Mouse (Mus musculus) liver, embryonic 15.5 days (tissue): ENCODE measurements around the gene Slc20a1. TPM values are rescaled to one million over a fixed set of nuclear protein-coding genes. Genes with fewer than 3 reads are reported as not detected.

Experiments used
- ATAC-seq: fragments of 200-750 bp; cut with Nextera tagmentation; 2 replicates; pipeline ENCODE4 v1.8.0; 2017; ENCODE audit warnings: moderate number of reproducible peaks, mild to moderate bottlenecking, moderate library complexity; ENCODE audit not compliant: insufficient read depth
- H3K27ac ChIP-seq: fragments of 300-500 bp; sonication (generic); replicated peaks from 2 replicates; pipeline ENCODE4 v1.5.1; 2015; ENCODE audit warnings: mild to moderate bottlenecking, inconsistent platforms
- H3K27me3 ChIP-seq: fragments of 300-500 bp; sonication (generic); 2 replicates; pipeline ENCODE4 v1.6.1; 2015; ENCODE audit warnings: mild to moderate bottlenecking, inconsistent platforms
- H3K36me3 ChIP-seq: fragments of 300-500 bp; sonication (generic); replicated peaks from 2 replicates; pipeline ENCODE4 v1.6.1; 2015; ENCODE audit warnings: moderate library complexity, mild to moderate bottlenecking, inconsistent platforms
- H3K4me1 ChIP-seq: fragments of 300-500 bp; sonication (generic); replicated peaks from 2 replicates; pipeline ENCODE4 v1.6.1; 2015; ENCODE audit warnings: inconsistent platforms
- H3K4me2 ChIP-seq: fragments of 300-500 bp; sonication (generic); 2 replicates; pipeline ENCODE4 v1.6.1; 2015; ENCODE audit warnings: moderate library complexity, mild to moderate bottlenecking, inconsistent platforms
- H3K4me3 ChIP-seq: fragments of 300-500 bp; sonication (generic); replicated peaks from 2 replicates; pipeline ENCODE4 v1.5.1; 2015; ENCODE audit warnings: mild to moderate bottlenecking, inconsistent platforms
- H3K9ac ChIP-seq: fragments of 300-500 bp; sonication (generic); 2 replicates; pipeline ENCODE4 v1.6.1; 2015; ENCODE audit warnings: moderate library complexity, mild to moderate bottlenecking, inconsistent platforms
- H3K9me3 ChIP-seq: fragments of 300-500 bp; sonication (generic); replicated peaks from 2 replicates; pipeline ENCODE4 v1.6.1; 2016; ENCODE audit warnings: inconsistent platforms
- WGBS: fragments of 180-500 bp; shearing (Covaris S2); methylation state at CpG from one replicate; pipeline ENCODE4 v1.1.7; 2015; ENCODE audit warnings: mixed read lengths; ENCODE audit not compliant: insufficient replicate concordance; 5-methylcytosine and 5-hydroxymethylcytosine counted together
- polyA plus RNA-seq: library from polyadenylated mRNA; unstranded; fragments of >200 nt; fragmentation: Nextera tagmentation; extraction: Ambion mirVana; gene quantifications from 2 replicates; pipeline ENCODE4 v1.2.1, GENCODE M21; 2015

Gene Slc20a1
- polyA plus RNA-seq, result 42.8 and 48.3 TPM in 2 replicates

GRCm38 (mm10) chr2:129198436-129199327 is at the start of gene Slc20a1:
TSS of gene Slc20a1 (plus strand) at chr2:129198764.
- Histone ChIP-seq H3K9ac (peak within 1 kb of the TSS; percentile 95), H3K9me3 (no peaks in the 10 kb centered on the region), H3K27ac (peak within 1 kb of the TSS; percentile 93), H3K36me3 (peaks cover 41% of the 10 kb centered on the region), H3K4me3 (peak within 1 kb of the TSS; percentile 92), H3K4me1 (peaks cover 68% of the 10 kb centered on the region), H3K4me2 (peak within 1 kb of the TSS; percentile 98), H3K27me3 (no peaks in the 10 kb centered on the region)
- under 1% methylated on average over 96 of the region's 96 CpGs for WGBS
- ATAC-seq, result peak; percentile 97

GRCm38 (mm10) chr2:129148836-129149235 is 49.7 kb upstream of the Slc20a1 start:
- 51% methylated on average over 2 of the region's 2 CpGs for WGBS
- no peak overlapping the region for H3K9ac ChIP-seq

GRCm38 (mm10) chr2:129150386-129150785 is 48.2 kb upstream of the Slc20a1 start:
- Histone ChIP-seq H3K27me3 (no peaks in the 10 kb centered on the region), H3K4me2 (no peak overlapping the region), H3K9me3 (no peaks in the 10 kb centered on the region), H3K4me3 (no peak overlapping the region), H3K4me1 (no peaks in the 10 kb centered on the region), H3K36me3 (no peaks in the 10 kb centered on the region), H3K27ac (no peak overlapping the region), H3K9ac (no peak overlapping the region)
- ATAC-seq, result no peak
- WGBS, result 62% methylated on average over 5 of the region's 5 CpGs

More at GRCm38 (mm10) chr2:129148836-129149235, 49.7 kb upstream of the Slc20a1 start:
- no peaks in the 10 kb centered on the region for H3K4me1 ChIP-seq
- no peak for ATAC-seq
- no peaks in the 10 kb centered on the region for H3K27me3 ChIP-seq
- no peak overlapping the region for H3K4me2 ChIP-seq
- H3K9me3 ChIP-seq, result no peaks in the 10 kb centered on the region
- no peak overlapping the region for H3K27ac ChIP-seq
- H3K36me3 ChIP-seq, result no peaks in the 10 kb centered on the region
- H3K4me3 ChIP-seq, result no peak overlapping the region

- ATAC-seq, result no peak
- no peak overlapping the region for H3K27ac ChIP-seq
- H3K4me3 ChIP-seq, result no peak overlapping the region
- no peaks in the 10 kb centered on the region for H3K27me3 ChIP-seq
- H3K9me3 ChIP-seq, result no peaks in the 10 kb centered on the region
- no peak overlapping the region for H3K9ac ChIP-seq
- H3K4me1 ChIP-seq, result no peaks in the 10 kb centered on the region
- H3K4me2 ChIP-seq, result no peak overlapping the region
- H3K36me3 ChIP-seq, result no peaks in the 10 kb centered on the region
- 52% methylated on average over 9 of the region's 9 CpGs for WGBS
Observed at GRCm38 (mm10) chr2:129151111-129151510, 47.5 kb upstream of the Slc20a1 start.

- H3K4me3 ChIP-seq, result no peak overlapping the region
- H3K27me3 ChIP-seq, result no peaks in the 10 kb centered on the region
- ATAC-seq, result no peak
- H3K9me3 ChIP-seq, result no peaks in the 10 kb centered on the region
- no peak overlapping the region for H3K4me2 ChIP-seq
- no peak overlapping the region for H3K9ac ChIP-seq
- no peak overlapping the region for H3K27ac ChIP-seq
- no peaks in the 10 kb centered on the region for H3K4me1 ChIP-seq
- H3K36me3 ChIP-seq, result no peaks in the 10 kb centered on the region
- WGBS, result 56% methylated on average over 1 of the region's 1 CpGs
Observed at GRCm38 (mm10) chr2:129152751-129153150, 45.8 kb upstream of the Slc20a1 start.

- peaks cover 7% of the 10 kb centered on the region; the same call in 1 of the 2 replicates for H3K27me3 ChIP-seq
- no peaks in the 10 kb centered on the region for H3K9me3 ChIP-seq
- H3K9ac ChIP-seq, result no peak overlapping the region
- WGBS, result 43% methylated on average over 5 of the region's 5 CpGs
- H3K4me1 ChIP-seq, result no peaks in the 10 kb centered on the region
- H3K27ac ChIP-seq, result no peak overlapping the region
- no peak overlapping the region for H3K4me3 ChIP-seq
- no peak for ATAC-seq
- H3K36me3 ChIP-seq, result no peaks in the 10 kb centered on the region
- H3K4me2 ChIP-seq, result no peak overlapping the region
Observed at GRCm38 (mm10) chr2:129164815-129165214, 33.7 kb upstream of the Slc20a1 start.

- H3K9ac ChIP-seq, result no peak overlapping the region
- 53% methylated on average over 10 of the region's 10 CpGs for WGBS
- no peak for ATAC-seq
- H3K4me1 ChIP-seq, result no peaks in the 10 kb centered on the region
- H3K27me3 ChIP-seq, result peaks cover 5% of the 10 kb centered on the region; the same call in 1 of the 2 replicates
- H3K4me2 ChIP-seq, result no peak overlapping the region
- no peaks in the 10 kb centered on the region for H3K36me3 ChIP-seq
- no peaks in the 10 kb centered on the region for H3K9me3 ChIP-seq
- H3K4me3 ChIP-seq, result no peak overlapping the region
- no peak overlapping the region for H3K27ac ChIP-seq
Observed at GRCm38 (mm10) chr2:129166466-129167463, 31.8 kb upstream of the Slc20a1 start.

GRCm38 (mm10) chr2:129173386-129173785 is 25.2 kb upstream of the Slc20a1 start:
- H3K27ac ChIP-seq, result no peak overlapping the region
- H3K4me2 ChIP-seq, result no peak overlapping the region
- no peaks in the 10 kb centered on the region for H3K9me3 ChIP-seq
- H3K27me3 ChIP-seq, result peaks cover 10% of the 10 kb centered on the region; the same call in 1 of the 2 replicates
- H3K36me3 ChIP-seq, result no peaks in the 10 kb centered on the region
- no peak overlapping the region for H3K4me3 ChIP-seq
- no peak overlapping the region for H3K9ac ChIP-seq
- no peak for ATAC-seq
- 59% methylated on average over 10 of the region's 10 CpGs for WGBS
- H3K4me1 ChIP-seq, result peaks cover 3% of the 10 kb centered on the region; the same call in 1 of the 2 replicates

- Histone ChIP-seq H3K4me2 (no peak overlapping the region), H3K27me3 (peaks cover 10% of the 10 kb centered on the region; the same call in 1 of the 2 replicates), H3K9ac (no peak overlapping the region), H3K4me1 (peaks cover 3% of the 10 kb centered on the region), H3K27ac (no peak overlapping the region), H3K4me3 (no peak overlapping the region), H3K36me3 (no peaks in the 10 kb centered on the region), H3K9me3 (no peaks in the 10 kb centered on the region)
- 30% methylated on average over 7 of the region's 7 CpGs for WGBS
- no peak for ATAC-seq
Observed at GRCm38 (mm10) chr2:129174474-129174873, 24.1 kb upstream of the Slc20a1 start.

GRCm38 (mm10) chr2:129175636-129176035 is 22.9 kb upstream of the Slc20a1 start:
- no peak overlapping the region for H3K4me2 ChIP-seq
- ATAC-seq, result no peak
- H3K36me3 ChIP-seq, result no peaks in the 10 kb centered on the region

More at GRCm38 (mm10) chr2:129175636-129176035, 22.9 kb upstream of the Slc20a1 start:
- Histone ChIP-seq H3K4me3 (no peak overlapping the region), H3K9me3 (no peaks in the 10 kb centered on the region), H3K9ac (no peak overlapping the region), H3K27ac (no peak overlapping the region), H3K4me1 (peaks cover 3% of the 10 kb centered on the region), H3K27me3 (peaks cover 10% of the 10 kb centered on the region; the same call in 1 of the 2 replicates)
- 10% methylated on average over 2 of the region's 2 CpGs for WGBS
